Mouse (Mus musculus) frontal cortex, postnatal 25 days (tissue): ENCODE data around the gene Zcchc2.

Source experiments
- DNase-seq, 2 experiments: peaks; one replicate each; pipeline ENCODE4 v3.0.0; 2022; ENCODE audit warnings: low spot score in 2 of 2

Zcchc2 gene

DNA sequence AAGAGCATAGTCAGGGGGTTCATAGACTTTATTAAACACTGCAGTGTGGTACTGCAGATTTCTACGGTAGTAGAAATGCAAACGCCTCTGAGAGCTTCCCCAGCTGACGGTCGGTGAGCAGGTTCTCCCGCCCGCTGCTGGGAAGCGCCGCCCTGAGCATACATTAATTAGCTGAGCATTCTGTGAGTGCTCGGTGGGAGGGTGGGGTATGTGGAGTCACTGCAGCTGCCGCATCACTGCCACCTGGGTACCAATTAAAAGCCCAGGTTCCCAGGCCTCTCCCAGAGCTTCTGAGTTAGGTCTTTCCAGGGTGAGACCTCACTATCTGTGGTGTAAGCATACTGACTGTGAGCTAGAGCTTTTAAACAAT is 81.8 kb downstream of the Zcchc2 start:
- DNase-seq = no peak

DNA sequence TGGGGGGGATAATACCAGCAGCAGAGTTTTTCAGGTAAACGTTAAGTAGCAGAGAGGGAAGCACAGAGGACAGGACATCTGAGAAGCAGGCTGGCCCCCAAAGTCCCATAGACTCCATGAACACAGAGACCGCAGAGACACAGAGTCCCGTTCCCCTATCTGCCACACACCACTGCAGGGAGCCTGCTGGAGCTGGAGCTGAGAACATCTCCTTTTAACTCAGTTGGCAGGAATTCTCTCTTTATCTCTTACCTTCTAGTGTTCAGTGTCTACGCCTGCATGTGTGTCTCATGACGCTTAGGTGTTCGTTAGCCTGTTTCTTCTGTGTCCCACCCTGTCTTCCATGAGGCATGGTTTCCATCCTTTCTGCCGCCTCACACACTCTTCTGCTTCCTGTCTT is 83.0 kb downstream of the Zcchc2 start:
- DNase-seq = no peak

DNA sequence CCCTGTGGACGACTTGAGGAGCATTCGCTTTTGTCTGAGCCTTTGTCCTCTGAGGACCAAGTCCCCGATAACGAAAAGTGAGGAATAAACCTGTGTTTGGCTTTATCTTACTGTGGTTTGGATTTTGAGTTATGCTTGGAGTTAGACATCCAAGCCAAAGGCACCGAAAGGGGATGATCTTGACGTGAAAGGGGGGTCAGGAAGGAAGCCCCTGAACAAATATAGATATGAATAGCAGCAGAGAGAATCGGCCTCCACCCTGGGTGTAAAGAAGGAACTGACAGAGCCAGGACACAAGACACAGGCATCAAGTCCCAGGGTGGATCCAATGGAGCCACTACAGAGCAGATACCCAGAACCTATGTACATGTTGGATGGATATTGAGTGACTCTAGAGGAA is 83.9 kb downstream of the Zcchc2 start:
- DNase-seq = no peak

DNA sequence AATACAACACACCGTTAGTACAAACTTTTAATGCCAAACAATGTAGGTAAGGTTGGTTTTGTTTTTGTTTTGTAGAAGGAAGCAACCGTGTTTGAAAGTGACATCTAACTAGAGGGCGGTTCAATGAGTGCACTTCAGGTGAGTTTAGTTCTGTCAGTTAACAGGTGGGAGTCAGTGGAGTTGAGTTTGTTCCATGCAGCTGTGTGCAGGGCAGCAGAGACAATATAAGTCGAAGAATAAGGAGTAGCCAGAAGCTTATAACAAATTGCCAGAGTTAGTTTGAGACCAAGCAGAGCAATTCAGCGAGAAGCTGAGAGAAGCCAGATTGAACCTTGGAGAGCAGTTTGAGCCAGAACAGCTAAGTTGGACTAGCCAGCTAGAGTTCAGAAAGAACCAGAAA is 84.5 kb downstream of the Zcchc2 start:
- no peak for DNase-seq

DNA sequence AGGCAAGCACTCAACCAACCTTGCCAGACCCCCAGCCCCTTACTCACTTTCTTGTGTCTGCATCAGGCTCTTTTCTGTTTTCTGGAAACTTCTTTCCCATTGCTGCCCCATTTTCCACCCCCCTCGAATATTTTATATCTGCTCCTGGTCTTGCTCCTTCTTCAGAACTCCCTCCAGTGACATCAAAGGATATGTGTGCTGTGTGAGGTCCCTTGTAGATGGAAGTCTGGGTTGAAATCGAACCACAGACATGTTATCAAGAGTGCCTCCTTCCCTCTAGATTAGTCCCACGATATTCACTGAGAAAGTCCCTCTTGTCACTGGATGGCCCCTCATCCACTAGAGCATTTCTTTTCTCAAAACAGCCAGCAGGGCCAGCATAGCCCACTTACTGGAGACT is 86.4 kb downstream of the Zcchc2 start:
- no peak for DNase-seq

DNA sequence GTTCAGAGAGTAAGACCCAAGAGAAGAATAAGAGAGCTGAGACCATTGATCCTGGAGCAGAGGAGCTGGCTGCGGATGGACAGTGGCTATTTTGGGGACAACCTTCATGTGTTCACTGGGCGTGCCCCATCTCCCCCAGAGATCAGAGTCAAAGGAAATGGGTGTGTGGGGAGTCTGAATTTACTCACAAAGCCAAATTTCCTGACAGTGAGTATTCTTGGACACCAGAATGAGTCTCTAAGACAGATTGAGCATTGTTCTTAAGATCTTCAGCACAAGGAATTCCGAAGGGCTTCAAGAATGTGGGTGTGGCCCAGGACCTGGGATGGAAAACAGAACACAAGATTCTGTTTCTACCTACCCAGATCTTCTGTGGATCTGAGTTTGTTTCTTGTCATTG is 87.0 kb downstream of the Zcchc2 start:
- no peak for DNase-seq
